25 mouse cellular contexts compared by ENCODE assay signal in the genomic region with DNA sequence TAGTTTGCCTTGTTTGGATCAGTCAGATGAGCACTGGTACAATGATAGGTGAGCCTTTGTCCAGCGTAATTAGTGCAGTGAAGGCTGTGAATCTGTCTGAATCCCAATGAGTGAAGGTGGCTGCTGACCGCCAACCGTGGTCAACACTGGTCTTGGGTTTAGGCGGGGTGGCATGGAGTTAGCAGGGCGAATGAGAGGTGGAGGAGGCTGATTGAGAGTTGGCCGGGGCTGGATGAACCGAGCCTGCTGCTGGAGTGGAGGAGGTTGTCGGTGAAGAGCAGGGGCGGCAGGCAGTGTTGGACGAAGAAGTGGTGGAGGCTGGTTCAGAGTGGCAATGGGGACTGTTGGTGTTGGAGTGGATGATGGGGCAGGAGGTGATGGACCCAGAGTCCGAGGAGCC. TPM values are rescaled to one million over a fixed set of nuclear protein-coding genes. Genes with fewer than 3 reads are reported as not detected.
DNase-seq lines count a peak whose midpoint lies in the region; ATAC-seq and TF ChIP-seq lines count a peak whose summit lies in the region.
"Had no signal": no experiment of that assay in that cellular context is flagged by ENCODE, and none has a peak within 500 bp of the region (broad histone marks: within the 10 kb centered on the region; RNA-seq: fewer than 3 reads in every experiment).

No protein-coding gene starts in this region.

- H3K27me3 ChIP-seq in heart, embryonic 11.5 days (ENCODE audit: control insufficient read depth, insufficient read depth, low read length), result no peaks in the 10 kb centered on the region
- no peaks in the 10 kb centered on the region for H3K27me3 ChIP-seq in CH12.LX (replicated peaks)
- no peaks in the 10 kb centered on the region for H3K27me3 ChIP-seq in ES-Bruce4 (ENCODE audit: control insufficient read depth, insufficient read depth, low read length, poor library complexity, severe bottlenecking)
- H3K27me3 ChIP-seq: embryonic facial prominence, embryonic 13.5 days; embryonic facial prominence, embryonic 15.5 days; forebrain, embryonic 13.5 days; forebrain, embryonic 15.5 days had no signal

- WGBS in heart, embryonic 11.5 days (ENCODE audit: insufficient replicate concordance), result 92% methylated on average over 11 of the region's 11 CpGs

- no peak overlapping the region for H3K9ac ChIP-seq in heart, embryonic 11.5 days (ENCODE audit: low read depth, low read length)
- no peak overlapping the region for H3K9ac ChIP-seq in CH12.LX (ENCODE audit: insufficient read depth, low read depth)
- no peak overlapping the region for H3K9ac ChIP-seq in ES-Bruce4 (ENCODE audit: low read depth, poor library complexity, severe bottlenecking)
- H3K9ac ChIP-seq in ES-E14 (ENCODE audit: insufficient read depth, low read depth, low read length, poor library complexity, severe bottlenecking), result peak overlapping the region; percentile 9; the same call in 1 of the 2 replicates
- H3K9ac ChIP-seq: embryonic facial prominence, embryonic 13.5 days; embryonic facial prominence, embryonic 15.5 days; forebrain, embryonic 13.5 days; forebrain, embryonic 15.5 days; forebrain, postnatal 0 days had no signal

- TF ChIP-seq EP300 in CH12.LX (IDR thresholded peaks at IDR 0.05; ENCODE audit: low read length) (no peak), ES-Bruce4 (IDR thresholded peaks at IDR 0.05; ENCODE audit: insufficient read depth, low read depth, low read length) (no peak)

- DNase-seq in heart, adult 11 months, result peak; percentile 78
- no peak for DNase-seq in CH12.LX (ENCODE audit: extremely low read depth)
- peak; percentile 6 for DNase-seq in ES-E14 (ENCODE audit: low read depth, low spot score)
- DNase-seq in right cerebral cortex, postnatal 14 days, result no peak
- no peak for DNase-seq in urinary bladder, postnatal 14 days (ENCODE audit: low spot score)
- DNase-seq: adrenal gland, adult 2 months; adrenal gland, postnatal 10 days; adrenal gland, postnatal 25 days; B cell, adult 2 months; cerebellum, adult 11 months; cerebellum, adult 18-20 months; cerebellum, adult 8-10 months; cerebellum, adult 9-11 months; cerebellum, postnatal 14 days; cerebellum, postnatal 36 days; embryo, embryonic 11 days; forebrain, postnatal 0 days had no signal

- no peak for TF ChIP-seq POLR2A in CH12.LX (IDR thresholded peaks at IDR 0.05; ENCODE audit: low read depth, low read length)
- TF ChIP-seq POLR2A in ES-Bruce4 (IDR thresholded peaks at IDR 0.05; ENCODE audit: insufficient read depth, low read length), result no peak

- no peak for ATAC-seq in heart, embryonic 11.5 days (replicated peaks; ENCODE audit: insufficient number of reproducible peaks, low FRiP score, low TSS enrichment)
- no peak for ATAC-seq in megakaryocyte, adult 5-6 weeks (ENCODE audit: poor library complexity, severe bottlenecking)
- ATAC-seq: CD4-positive, CD25-positive, alpha-beta regulatory T cell, adult 4 months; forebrain, embryonic 13.5 days; forebrain, embryonic 15.5 days; forebrain, postnatal 0 days had no signal

- TF ChIP-seq RAD21 in CH12.LX (IDR thresholded peaks at IDR 0.05; ENCODE audit: low read depth, low read length), result no peak

- no peak overlapping the region for H3K4me2 ChIP-seq in heart, embryonic 11.5 days
- H3K4me2 ChIP-seq in CH12.LX (ENCODE audit: insufficient read depth, low read depth, poor library complexity, severe bottlenecking), result no peak overlapping the region
- H3K4me2 ChIP-seq: embryonic facial prominence, embryonic 13.5 days; embryonic facial prominence, embryonic 15.5 days; forebrain, embryonic 13.5 days; forebrain, embryonic 15.5 days had no signal

- no peaks in the 10 kb centered on the region for H3K79me2 ChIP-seq in CH12.LX (replicated peaks; ENCODE audit: control insufficient read depth, extremely low read depth, insufficient read depth, poor library complexity, severe bottlenecking)

- H3K4me1 ChIP-seq in heart, embryonic 11.5 days (ENCODE audit: control insufficient read depth, insufficient read depth, low read length), result no peaks in the 10 kb centered on the region
- H3K4me1 ChIP-seq in CH12.LX (ENCODE audit: control insufficient read depth in 1 of 2, insufficient read depth in 2 of 2) (peaks cover 0 to 4% of the 10 kb centered on the region in 2 experiments; a peak in 2 of 4 replicates), ES-Bruce4 (ENCODE audit: control insufficient read depth, insufficient read depth, low read length) (peaks cover 5% of the 10 kb centered on the region), ES-E14 (ENCODE audit: control insufficient read depth in 2 of 2, insufficient read depth in 2 of 2, low read length in 2 of 2, poor library complexity in 1 of 2) (peaks cover 2 to 5% of the 10 kb centered on the region in 2 experiments; a peak in 2 of 4 replicates)
- H3K4me1 ChIP-seq: embryonic facial prominence, embryonic 13.5 days; embryonic facial prominence, embryonic 15.5 days; forebrain, embryonic 13.5 days; forebrain, embryonic 15.5 days had no signal

- dilution Hi-C loops in CH12.LX (cut with MboI; ENCODE audit: extremely low pct_ligation_motif_present, extremely low pct_unique_long_range_greater_than_20kb, low sequenced_read_pairs), result no loop called here

- in situ Hi-C loops in CH12.LX (cut with MboI; ENCODE audit: low pct_ligation_motif_present, low pct_unique_long_range_greater_than_20kb, low sequenced_read_pairs) (no loop called here), ES-E14 (cut with MboI; ENCODE audit: low sequenced_read_pairs in 2 of 2, unreplicated experiment in 2 of 2) (no loop called here)

- no peak for TF ChIP-seq CTCF in CH12.LX (conservative IDR thresholded peaks at IDR 0.05 in 1 of 2, IDR thresholded peaks at IDR 0.05 in 1 of 2; ENCODE audit: low read depth in 2 of 2, low read length in 2 of 2)
- TF ChIP-seq CTCF in ES-Bruce4 (IDR thresholded peaks at IDR 0.05; ENCODE audit: low read depth, low read length), result no peak

- peaks cover 7% of the 10 kb centered on the region for H3K36me3 ChIP-seq in heart, embryonic 11.5 days (ENCODE audit: control insufficient read depth, insufficient read depth, low read length)
- H3K36me3 ChIP-seq in CH12.LX (replicated peaks in 1 of 2; ENCODE audit: control insufficient read depth in 1 of 2, insufficient read depth in 1 of 2, low read length in 1 of 2), result peaks cover 5 to 28% of the 10 kb centered on the region in 2 experiments
- no peaks in the 10 kb centered on the region for H3K36me3 ChIP-seq in ES-Bruce4 (ENCODE audit: control insufficient read depth, insufficient read depth, low read length, poor library complexity, severe bottlenecking)
- H3K36me3 ChIP-seq in ES-E14 (ENCODE audit: control insufficient read depth, insufficient read depth, low read length, poor library complexity, severe bottlenecking), result peaks cover 2% of the 10 kb centered on the region; the same call in 1 of the 2 replicates

- H3K9me3 ChIP-seq in heart, embryonic 11.5 days (replicated peaks; ENCODE audit: control insufficient read depth, low read length), result no peaks in the 10 kb centered on the region
- H3K9me3 ChIP-seq in CH12.LX (replicated peaks; ENCODE audit: low read length) (no peaks in the 10 kb centered on the region), ES-Bruce4 (replicated peaks; ENCODE audit: control insufficient read depth, insufficient read depth, low read length, poor library complexity, severe bottlenecking) (no peaks in the 10 kb centered on the region), ES-E14 (ENCODE audit: control insufficient read depth, insufficient read depth, low read depth, low read length) (no peaks in the 10 kb centered on the region)
- H3K9me3 ChIP-seq: embryonic facial prominence, embryonic 13.5 days; embryonic facial prominence, embryonic 15.5 days; forebrain, embryonic 13.5 days; forebrain, embryonic 15.5 days had no signal

- no peak overlapping the region for H3K27ac ChIP-seq in heart, embryonic 11.5 days (ENCODE audit: low read depth, low read length)
- peak overlapping the region; percentile 25; the same call in 1 of the 2 replicates for H3K27ac ChIP-seq in CH12.LX (ENCODE audit: insufficient read depth, low read depth)
- H3K27ac ChIP-seq in ES-Bruce4 (ENCODE audit: insufficient read depth, low read length), result no peak overlapping the region
- no peak overlapping the region; the same call in 1 of the 2 replicates for H3K27ac ChIP-seq in ES-E14 (ENCODE audit: insufficient read depth, low read depth, low read length, poor library complexity, severe bottlenecking)
- H3K27ac ChIP-seq: embryonic facial prominence, embryonic 13.5 days; embryonic facial prominence, embryonic 15.5 days; forebrain, embryonic 13.5 days; forebrain, embryonic 15.5 days had no signal

- H3K4me3 ChIP-seq in heart, embryonic 11.5 days (ENCODE audit: low read depth, low read length), result no peak overlapping the region
- H3K4me3 ChIP-seq in CH12.LX (replicated peaks in 1 of 3; ENCODE audit: low read depth in 2 of 3, low read length in 2 of 3, poor library complexity in 1 of 3), result no peak overlapping the region
- peak overlapping the region; percentile 39 for H3K4me3 ChIP-seq in ES-Bruce4 (ENCODE audit: low read depth, low read length)
- peak overlapping the region; percentile 8 to 26; a peak in 2 of 4 replicates for H3K4me3 ChIP-seq in ES-E14 (ENCODE audit: insufficient read depth in 1 of 2, low read depth in 1 of 2, low read length in 2 of 2, poor library complexity in 1 of 2, severe bottlenecking in 1 of 2)
- H3K4me3 ChIP-seq: embryonic facial prominence, embryonic 13.5 days; embryonic facial prominence, embryonic 15.5 days; forebrain, embryonic 13.5 days; forebrain, embryonic 15.5 days had no signal

TF ChIP-seq in CH12.LX, 34 proteins besides CTCF, POLR2A, EP300 and RAD21 (continues in another document):
- TF ChIP-seq NRF1 (IDR thresholded peaks at IDR 0.05; ENCODE audit: low read depth, low read length), result no peak

TF ChIP-seq in ES-E14, 5 proteins besides CTCF, POLR2A, EP300 and RAD21 (continues in another document):
- no peak for TF ChIP-seq ZNF384 (IDR thresholded peaks at IDR 0.05; ENCODE audit: low read depth, low read length)

RNA-seq across cellular contexts. Expression of gene Traf5, which starts 8.4 kb away (rescaled TPM):
- 10.1 and 11.2 TPM in 2 replicates for polyA plus RNA-seq in heart, embryonic 11.5 days (2014; fragmentation: Nextera tagmentation; extraction: Ambion mirVana)
- total RNA-seq in CH12.LX (2012; rRNA removed) (30.5 and 38.7 TPM in 2 replicates), CH12.LX (2014; rRNA removed) (16.9 and 21.3 TPM in 2 replicates), ES-E14 (2012; rRNA removed) (1.7 and 2.1 TPM in 2 replicates)
- polyA plus RNA-seq in CH12.LX (2012; ENCODE audit: insufficient read length, low read depth) (32.3 and 42.8 TPM in 2 replicates), ES-Bruce4 (2011; ENCODE audit: insufficient read depth, insufficient read length, low read depth, missing spikeins) (0.81 and 2.6 TPM in 2 replicates)
- 26.7 and 33.1 TPM in 2 replicates for total RNA-seq in megakaryocyte, adult 5-6 weeks (2015)
- 15.8 and 18.9 TPM in 2 replicates for total RNA-seq in megakaryocyte, adult 5-6 weeks (2017)

RNA-seq across cellular contexts. Expression of gene Rcor3, which starts 37.1 kb away (rescaled TPM):
- polyA plus RNA-seq in heart, embryonic 11.5 days (2014; fragmentation: Nextera tagmentation; extraction: Ambion mirVana), result 24.8 and 25.7 TPM in 2 replicates
- total RNA-seq in CH12.LX (2012; rRNA removed) (2.5 and 3.1 TPM in 2 replicates), CH12.LX (2014; rRNA removed) (1.5 and 1.6 TPM in 2 replicates), ES-E14 (2012; rRNA removed) (3.7 and 4.1 TPM in 2 replicates)
- polyA plus RNA-seq in CH12.LX (2012; ENCODE audit: insufficient read length, low read depth) (3.9 and 4.4 TPM in 2 replicates), ES-Bruce4 (2011; ENCODE audit: insufficient read depth, insufficient read length, low read depth, missing spikeins) (16.4 and 19.1 TPM in 2 replicates)
- 22.4 and 25.1 TPM in 2 replicates for total RNA-seq in megakaryocyte, adult 5-6 weeks (2015)
- 15.7 and 18.3 TPM in 2 replicates for total RNA-seq in megakaryocyte, adult 5-6 weeks (2017)

Comparison
In these comparisons a context has a peak if more than half of its experiments do, and no peak if none do; other contexts are left out.
1. DNase-seq: peak in heart, adult 11 months (single experiment) and ES-E14 (single experiment); none in CH12.LX (single experiment), right cerebral cortex, postnatal 14 days (single experiment) and urinary bladder, postnatal 14 days (single experiment).
2. H3K4me3 ChIP-seq: peak in ES-Bruce4 (single experiment) and ES-E14 (2 of 2); none in heart, embryonic 11.5 days (single experiment) and CH12.LX (0 of 3).